Mouse (Mus musculus): ENCODE results near the gene Srpk2. TPM values are rescaled to one million over a fixed set of nuclear protein-coding genes. Genes with fewer than 3 reads are reported as not detected.
"Not testable (repeated sequence)": the region's sequence is repeated elsewhere in the genome, so short reads cannot be mapped to it uniquely, and the experiment has no call there.

Gene Srpk2
- polyA plus RNA-seq, 1 experiment from 2014 or later = 39.8 TPM

DNA sequence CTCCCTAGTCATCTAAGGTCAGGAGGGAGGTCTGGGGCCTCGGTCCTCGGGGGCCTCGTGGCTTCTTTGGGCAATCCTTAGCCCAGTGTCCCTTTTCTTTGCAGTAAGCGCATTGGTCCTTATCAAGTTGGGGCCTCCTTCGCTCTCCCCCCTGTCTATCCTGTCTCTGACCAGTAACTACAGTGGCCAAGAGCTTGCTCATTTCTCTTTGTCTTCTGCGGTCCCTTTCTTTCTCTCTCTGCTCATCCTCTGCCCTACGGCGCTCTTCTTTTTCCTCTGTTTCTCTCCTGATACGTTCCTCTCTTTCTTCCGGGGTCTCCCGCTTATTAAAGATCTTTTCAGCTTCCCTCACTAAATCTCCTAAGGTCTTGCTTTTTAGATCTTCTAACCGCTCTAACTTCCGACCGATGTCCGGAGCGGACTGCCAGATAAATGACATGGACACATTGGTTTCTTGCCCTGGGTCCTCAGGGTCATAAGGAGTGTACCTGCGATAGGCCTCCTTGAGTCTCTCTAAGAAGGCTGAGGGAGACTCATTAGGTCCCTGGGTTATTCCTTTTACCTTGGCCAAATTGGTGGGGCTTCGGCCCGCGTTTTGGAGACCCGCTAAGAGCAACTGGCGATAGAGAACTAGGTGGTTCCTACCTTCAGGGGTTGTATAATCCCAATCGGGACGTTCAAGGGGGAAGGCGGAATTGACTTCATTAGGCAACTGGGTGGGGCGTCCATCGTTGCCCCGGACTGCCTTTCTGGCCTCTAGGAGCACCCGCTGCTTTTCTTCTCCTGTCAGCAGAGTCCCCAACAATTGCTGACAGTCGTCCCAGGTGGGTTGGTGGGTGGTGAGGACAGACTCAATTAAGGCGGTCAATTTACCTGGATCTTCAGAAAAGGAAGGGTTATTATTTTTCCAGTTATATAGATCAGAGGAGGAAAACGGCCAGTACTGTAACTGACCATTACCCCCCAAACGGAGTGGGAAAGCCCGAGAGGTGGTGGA lies 22.5 kb upstream of the Srpk2 start:
- not testable (repeated sequence) for H3K27me3 ChIP-seq; H3K4me2 ChIP-seq; ATAC-seq (ENCODE audit: borderline replicate concordance, extremely low read depth, low FRiP score, low TSS enrichment); H3K4me1 ChIP-seq; H3K4me3 ChIP-seq; H3K27ac ChIP-seq; H3K9ac ChIP-seq
- WGBS = 98% methylated on average over 29 of the region's 34 CpGs
- H3K36me3 ChIP-seq = peaks cover 73% of the 10 kb centered on the region
- H3K9me3 ChIP-seq = peaks cover 38% of the 10 kb centered on the region

DNA sequence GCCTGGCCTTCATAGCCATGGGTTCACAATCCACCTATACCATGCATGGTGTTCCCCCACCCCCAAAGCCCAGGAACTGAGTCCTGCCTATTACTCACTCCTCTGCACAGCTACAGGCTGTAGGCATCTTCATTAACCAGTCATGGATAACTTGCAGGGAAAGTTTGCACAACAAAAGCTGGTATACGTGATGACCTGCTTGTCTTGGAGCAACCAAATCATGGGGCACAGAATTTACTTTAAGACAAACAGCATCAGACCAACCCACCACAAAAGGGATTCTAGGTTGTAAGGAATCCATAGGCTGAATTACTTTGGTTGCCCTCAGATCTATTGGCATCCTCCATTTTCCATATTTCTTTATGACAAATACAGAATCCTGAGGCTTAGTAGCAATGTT lies 13.0 kb upstream of the Srpk2 start:
- Histone ChIP-seq H3K36me3 (peaks cover 38% of the 10 kb centered on the region), H3K9me3 (peaks cover 23% of the 10 kb centered on the region), H3K27me3 (no peaks in the 10 kb centered on the region), H3K4me3 (no peak overlapping the region), H3K4me1 (no peaks in the 10 kb centered on the region), H3K4me2 (no peak overlapping the region), H3K9ac (no peak overlapping the region), H3K27ac (no peak overlapping the region)
- WGBS = 97% methylated on average over 1 of the region's 1 CpGs
- ATAC-seq (ENCODE audit: borderline replicate concordance, extremely low read depth, low FRiP score, low TSS enrichment) = no peak

DNA sequence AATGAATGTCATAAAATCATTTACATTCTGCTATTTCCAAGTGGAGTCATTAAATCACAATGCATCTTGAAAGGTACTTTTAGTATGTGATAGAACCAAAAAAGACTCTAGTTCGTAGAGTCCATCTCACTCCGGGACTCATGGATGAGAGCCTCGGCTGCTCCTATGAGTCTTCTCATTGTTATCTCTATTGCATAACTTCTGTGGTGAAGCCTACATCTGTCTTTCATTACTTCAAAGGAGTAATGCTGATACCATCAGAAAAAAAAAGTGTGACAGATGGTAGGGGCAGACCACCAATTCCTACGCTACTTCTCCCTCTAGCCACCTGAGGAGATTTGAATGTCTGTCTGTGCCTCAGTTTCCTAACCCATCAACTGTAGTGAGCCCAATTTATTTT lies 986 bp downstream of the Srpk2 start:
- no peak overlapping the region for H3K9ac ChIP-seq
- H3K27ac ChIP-seq = no peak overlapping the region
- H3K4me2 ChIP-seq = no peak overlapping the region
- no peak overlapping the region for H3K4me3 ChIP-seq
- no peaks in the 10 kb centered on the region for H3K4me1 ChIP-seq
- H3K9me3 ChIP-seq = no peaks in the 10 kb centered on the region
- 74% methylated on average over 4 of the region's 4 CpGs for WGBS
- no peaks in the 10 kb centered on the region for H3K36me3 ChIP-seq
- ATAC-seq (ENCODE audit: borderline replicate concordance, extremely low read depth, low FRiP score, low TSS enrichment) = no peak
- no peaks in the 10 kb centered on the region for H3K27me3 ChIP-seq

DNA sequence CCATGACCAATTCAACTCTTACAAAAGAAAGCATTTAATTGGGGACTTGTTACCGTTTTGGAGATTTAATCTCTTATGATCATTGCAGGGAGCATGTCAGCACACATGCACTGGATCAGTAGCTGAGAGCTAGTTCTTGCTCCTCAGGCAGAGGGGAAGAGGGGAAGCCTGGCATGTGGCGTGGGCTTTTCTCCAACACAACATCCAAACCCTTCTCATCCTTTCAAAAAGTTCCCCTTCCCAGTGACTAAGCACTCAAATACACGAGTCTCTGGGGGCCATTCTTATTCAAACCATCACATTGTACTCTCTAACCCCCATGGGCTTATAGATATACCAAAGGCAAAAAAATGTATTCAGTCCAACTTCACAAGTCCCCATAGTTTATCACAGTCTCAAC lies 5.4 kb downstream of the Srpk2 start:
- no peak overlapping the region for H3K27ac ChIP-seq
- H3K27me3 ChIP-seq = no peaks in the 10 kb centered on the region
- no peak for ATAC-seq (ENCODE audit: borderline replicate concordance, extremely low read depth, low FRiP score, low TSS enrichment)
- 58% methylated on average over 3 of the region's 3 CpGs for WGBS
- H3K9ac ChIP-seq = no peak overlapping the region
- no peak overlapping the region for H3K4me3 ChIP-seq
- no peak overlapping the region for H3K4me2 ChIP-seq
- no peaks in the 10 kb centered on the region for H3K9me3 ChIP-seq
- H3K36me3 ChIP-seq = no peaks in the 10 kb centered on the region
- 0 out of 2 replicates have a peak, but pooled peaks cover 7% of the 10 kb centered on the region for H3K4me1 ChIP-seq

DNA sequence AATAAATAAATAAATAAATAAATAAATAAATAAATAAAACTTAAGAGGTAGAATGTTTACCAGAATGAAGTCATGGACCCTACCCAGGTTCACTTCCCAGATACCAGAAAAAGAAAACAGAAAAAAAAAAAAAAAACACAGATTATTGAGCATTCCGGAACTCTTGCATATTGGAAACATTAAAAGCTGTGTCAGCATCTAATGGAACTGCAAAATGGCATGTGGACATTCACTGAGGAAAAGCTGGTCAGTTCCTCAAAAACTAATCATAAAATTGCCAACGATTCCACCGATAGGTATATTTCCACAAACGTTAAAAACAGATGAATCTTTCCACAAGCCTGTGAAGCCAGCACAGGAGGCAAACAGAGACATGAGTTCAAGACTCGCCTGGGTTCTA lies 6.5 kb downstream of the Srpk2 start:
- WGBS = 87% methylated on average over 5 of the region's 5 CpGs
- H3K9me3 ChIP-seq = no peaks in the 10 kb centered on the region
- H3K27ac ChIP-seq = no peak overlapping the region
- H3K36me3 ChIP-seq = no peaks in the 10 kb centered on the region
- 0 out of 2 replicates have a peak, but pooled peaks cover 7% of the 10 kb centered on the region for H3K4me1 ChIP-seq
- H3K4me3 ChIP-seq = no peak overlapping the region
- H3K4me2 ChIP-seq = no peak overlapping the region
- H3K9ac ChIP-seq = no peak overlapping the region
- no peaks in the 10 kb centered on the region for H3K27me3 ChIP-seq
- ATAC-seq (ENCODE audit: borderline replicate concordance, extremely low read depth, low FRiP score, low TSS enrichment) = no peak

DNA sequence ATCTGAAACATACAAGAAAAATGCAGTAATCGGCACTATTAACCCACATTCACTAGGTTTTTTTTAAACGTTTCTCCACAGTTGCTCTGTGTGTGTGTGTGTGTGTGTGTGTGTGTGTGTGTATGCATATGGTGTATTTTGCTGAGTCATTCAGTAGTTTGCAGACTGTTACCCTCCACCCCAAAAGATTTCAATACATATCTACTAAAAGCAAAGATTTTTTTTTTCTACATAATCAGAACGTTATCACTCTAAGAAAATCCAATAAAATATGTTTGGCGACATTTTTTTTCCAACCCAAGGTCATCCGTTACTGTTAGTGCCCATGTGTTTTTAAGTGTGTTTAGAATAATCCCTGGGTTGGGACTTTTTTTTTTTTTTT lies 7.4 kb downstream of the Srpk2 start:
- Histone ChIP-seq H3K4me1 (peaks cover 10% of the 10 kb centered on the region), H3K36me3 (no peaks in the 10 kb centered on the region), H3K9me3 (no peaks in the 10 kb centered on the region), H3K4me2 (no peak overlapping the region), H3K27me3 (no peaks in the 10 kb centered on the region), H3K27ac (no peak overlapping the region), H3K4me3 (no peak overlapping the region), H3K9ac (no peak overlapping the region)
- ATAC-seq (ENCODE audit: borderline replicate concordance, extremely low read depth, low FRiP score, low TSS enrichment) = no peak
- 79% methylated on average over 5 of the region's 5 CpGs for WGBS

DNA sequence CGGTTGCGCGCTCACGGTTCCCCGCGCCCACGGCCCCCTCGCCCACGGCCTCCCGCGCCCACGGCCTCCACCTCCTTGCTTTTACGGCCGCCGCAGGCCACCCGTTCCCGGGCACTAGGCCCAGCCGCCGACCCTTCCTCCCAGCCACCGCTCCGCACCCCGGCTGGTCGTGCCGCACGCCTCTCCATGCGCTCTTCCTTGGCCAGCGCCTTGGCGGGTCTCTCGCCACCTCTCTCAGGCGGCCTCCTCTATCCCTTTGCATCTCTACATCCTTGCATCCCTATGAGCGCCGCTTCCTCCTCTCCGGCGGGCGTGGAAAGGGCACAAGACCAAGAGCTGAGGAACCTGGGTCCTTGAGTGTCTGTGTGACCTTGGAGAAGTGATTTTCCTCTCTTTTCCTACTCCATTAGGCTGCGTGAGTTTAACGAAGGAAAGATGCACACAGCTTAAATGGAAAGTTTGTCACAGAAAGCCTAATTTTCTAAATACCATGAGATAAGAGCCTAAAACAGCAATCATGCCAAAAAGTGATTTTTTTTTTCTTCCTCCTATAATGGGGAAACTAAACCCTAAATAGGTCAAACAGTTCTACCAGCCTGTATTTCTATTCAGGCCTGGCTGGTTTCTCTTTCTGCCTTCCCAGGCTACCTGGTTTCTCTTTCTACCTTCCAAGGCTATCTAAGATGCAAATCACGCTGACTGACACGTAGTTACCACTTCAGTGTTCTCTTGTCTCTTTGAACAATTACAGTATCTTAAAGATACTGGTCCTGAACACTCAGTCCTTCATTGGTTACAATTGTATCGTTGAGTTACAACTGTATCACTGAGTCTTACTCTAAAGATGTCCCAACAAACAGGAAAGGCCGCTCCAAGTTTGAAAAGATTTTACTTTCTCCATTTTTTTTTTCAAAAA lies 8.0 kb downstream of the Srpk2 start:
- H3K9ac ChIP-seq = peak overlapping the region; percentile 74
- H3K36me3 ChIP-seq = no peaks in the 10 kb centered on the region
- H3K4me2 ChIP-seq = peak overlapping the region; percentile 98
- H3K9me3 ChIP-seq = no peaks in the 10 kb centered on the region
- H3K27ac ChIP-seq = 0 out of 2 replicates have a peak overlapping the region, but pooled peaks have one; percentile 18
- H3K27me3 ChIP-seq = no peaks in the 10 kb centered on the region
- peak overlapping the region; percentile 96 for H3K4me3 ChIP-seq
- peaks cover 14% of the 10 kb centered on the region for H3K4me1 ChIP-seq
- WGBS = 9% methylated on average over 41 of the region's 41 CpGs
- peak; percentile 36; the same call in 1 of the 2 replicates for ATAC-seq (ENCODE audit: borderline replicate concordance, extremely low read depth, low FRiP score, low TSS enrichment)

DNA sequence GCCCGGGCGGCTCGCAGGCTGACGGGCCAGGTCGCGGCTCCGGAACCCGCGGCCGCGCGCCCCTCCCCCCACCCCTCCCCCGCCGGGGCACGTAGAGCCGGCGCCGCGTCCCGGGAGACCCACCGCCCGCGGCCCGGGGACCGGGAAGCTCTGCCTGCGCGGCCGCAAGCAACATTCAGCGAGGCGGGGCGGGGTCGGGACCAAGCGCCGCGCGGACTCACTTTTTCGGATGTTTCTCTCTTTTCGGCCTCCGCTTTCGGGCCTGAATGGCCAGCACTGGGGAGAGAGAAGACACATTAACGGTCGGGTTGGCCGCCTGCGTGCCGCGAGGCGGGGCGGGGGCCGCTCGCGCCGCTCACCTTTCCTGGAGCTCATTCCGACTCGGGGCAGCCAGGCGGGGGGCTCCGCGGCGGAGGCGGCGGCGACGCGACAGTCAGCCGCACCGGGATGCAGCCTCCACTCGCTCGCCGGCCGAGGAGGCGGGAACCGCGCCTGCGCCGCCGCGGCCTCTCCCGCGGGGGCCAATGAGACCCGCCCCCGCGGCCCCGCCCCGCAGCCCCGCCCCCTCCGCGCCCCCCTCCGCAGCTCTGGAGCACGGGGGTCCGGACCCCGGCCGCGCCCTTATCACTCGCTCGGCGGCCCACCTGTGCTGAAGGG lies 8.8 kb downstream of the Srpk2 start:
- Histone ChIP-seq H3K36me3 (no peaks in the 10 kb centered on the region), H3K27me3 (no peaks in the 10 kb centered on the region), H3K4me2 (peak overlapping the region; percentile 98), H3K9me3 (no peaks in the 10 kb centered on the region), H3K27ac (peak overlapping the region; percentile 56), H3K4me3 (peak overlapping the region; percentile 96), H3K4me1 (peaks cover 14% of the 10 kb centered on the region), H3K9ac (peak overlapping the region; percentile 74)
- peak; percentile 86 for ATAC-seq (ENCODE audit: borderline replicate concordance, extremely low read depth, low FRiP score, low TSS enrichment)
- WGBS = under 1% methylated on average over 70 of the region's 95 CpGs

DNA sequence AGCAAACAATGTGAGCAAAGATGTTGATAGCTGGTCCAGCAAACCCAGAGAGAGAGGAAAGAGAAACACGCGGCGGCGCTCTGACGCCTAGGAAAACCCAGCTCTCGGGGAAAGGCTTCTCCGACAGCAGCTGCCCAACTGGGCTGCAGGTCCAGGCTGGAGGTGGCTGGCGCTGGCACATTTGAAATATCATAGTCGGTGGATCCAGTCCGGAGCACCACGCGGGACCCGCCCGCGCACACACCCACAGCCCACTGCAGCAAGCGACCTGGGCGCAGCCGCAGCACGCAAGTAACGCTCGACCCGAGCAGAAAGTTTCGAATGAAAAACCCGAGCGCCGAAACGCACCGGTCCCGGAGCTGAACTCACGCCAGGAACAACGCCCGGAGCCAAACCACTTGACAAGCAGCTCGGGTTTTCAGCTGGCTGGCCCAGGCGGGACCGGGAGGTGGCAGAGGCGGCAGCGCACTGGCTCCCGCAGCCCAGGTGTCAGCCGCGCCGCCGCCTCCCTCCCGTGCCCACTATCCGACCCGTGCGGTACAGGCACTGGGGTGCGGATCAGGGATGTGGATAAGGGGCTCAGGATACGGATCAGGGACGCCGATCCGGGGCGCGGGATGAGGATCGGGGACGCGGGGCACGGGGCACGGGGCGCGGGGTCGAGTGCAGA lies 9.5 kb downstream of the Srpk2 start:
- Histone ChIP-seq H3K4me2 (peak overlapping the region; percentile 98), H3K27ac (peak overlapping the region; percentile 56), H3K9me3 (no peaks in the 10 kb centered on the region), H3K36me3 (no peaks in the 10 kb centered on the region), H3K27me3 (no peaks in the 10 kb centered on the region), H3K9ac (peak overlapping the region; percentile 74), H3K4me3 (peak overlapping the region; percentile 96), H3K4me1 (peaks cover 14% of the 10 kb centered on the region)
- under 1% methylated on average over 56 of the region's 61 CpGs for whole genome bisulfite sequencing
- ATAC-seq (ENCODE audit: borderline replicate concordance, extremely low read depth, low FRiP score, low TSS enrichment) = peak; percentile 58

DNA sequence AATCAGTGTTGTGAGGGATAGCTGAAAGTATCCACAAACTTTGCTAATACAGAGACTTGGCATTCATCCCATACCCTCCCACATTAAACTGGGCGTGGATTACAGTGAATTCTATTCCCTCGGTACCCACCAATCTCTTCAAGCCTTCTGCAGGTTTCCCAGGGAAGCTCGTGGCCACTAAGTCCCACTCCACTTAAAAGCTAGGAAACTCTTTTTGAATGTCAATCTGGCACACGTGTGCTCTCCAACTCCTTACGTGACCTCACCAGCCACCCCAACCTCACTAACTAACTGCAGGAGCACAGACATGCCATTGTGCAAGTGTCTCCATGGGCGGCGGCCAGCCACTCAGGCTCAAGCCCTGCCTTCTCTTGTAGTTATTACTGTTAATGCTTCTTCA lies 12.3 kb downstream of the Srpk2 start:
- H3K27me3 ChIP-seq = no peaks in the 10 kb centered on the region
- no peak overlapping the region for H3K9ac ChIP-seq
- WGBS = 43% methylated on average over 7 of the region's 7 CpGs
- no peaks in the 10 kb centered on the region for H3K9me3 ChIP-seq
- no peaks in the 10 kb centered on the region for H3K36me3 ChIP-seq
- H3K4me3 ChIP-seq = no peak overlapping the region
- ATAC-seq (ENCODE audit: borderline replicate concordance, extremely low read depth, low FRiP score, low TSS enrichment) = peak; percentile 16
- peaks cover 14% of the 10 kb centered on the region for H3K4me1 ChIP-seq
- no peak overlapping the region for H3K27ac ChIP-seq
- H3K4me2 ChIP-seq = no peak overlapping the region

DNA sequence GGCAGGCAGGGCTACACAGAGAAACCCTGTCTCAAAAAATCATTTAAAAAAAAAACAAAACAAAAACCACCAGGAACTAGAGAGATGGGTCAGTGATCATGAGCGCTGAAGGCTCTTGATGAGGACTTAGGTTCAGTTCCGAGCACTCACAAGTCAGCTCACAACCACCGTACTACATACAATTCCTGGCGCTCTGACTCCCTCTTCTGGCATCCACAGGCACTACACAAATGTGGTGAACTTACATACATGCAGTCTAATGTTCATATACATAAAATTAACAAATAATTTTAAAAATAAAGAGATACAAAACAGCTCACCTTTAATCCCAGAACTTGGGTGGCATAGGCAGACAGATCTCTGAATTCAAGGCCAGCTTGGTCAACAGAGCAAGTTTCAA lies 13.5 kb downstream of the Srpk2 start:
- Histone ChIP-seq H3K27ac (no peak overlapping the region), H3K4me3 (no peak overlapping the region), H3K4me2 (no peak overlapping the region), H3K9me3 (no peaks in the 10 kb centered on the region), H3K4me1 (peaks cover 11% of the 10 kb centered on the region), H3K36me3 (no peaks in the 10 kb centered on the region), H3K9ac (no peak overlapping the region), H3K27me3 (no peaks in the 10 kb centered on the region)
- 89% methylated on average over 4 of the region's 4 CpGs for whole genome bisulfite sequencing
- no peak for ATAC-seq (ENCODE audit: borderline replicate concordance, extremely low read depth, low FRiP score, low TSS enrichment)

All from lung, embryonic 15.5 days (tissue).